Mouse (Mus musculus) megakaryocyte progenitor cell, adult 5-6 weeks (primary cell): ENCODE measurements around the gene Trim80. TPM values are rescaled to one million over a fixed set of nuclear protein-coding genes. Genes with fewer than 3 reads are reported as not detected.
"Not testable (repeated sequence)": the region's sequence is repeated elsewhere in the genome, so short reads cannot be mapped to it uniquely, and the experiment has no call there.

Experiments
- ATAC-seq: replicated peaks from 2 replicates; pipeline ENCODE4 v1.8.0; 2016; ENCODE audit warnings: mild to moderate bottlenecking, moderate TSS enrichment, inconsistent platforms; ENCODE audit not compliant: poor library complexity
- total RNA-seq, 2 experiments: library from RNA; stranded (forward) in 1 of 2; stranded (reverse) in 1 of 2; fragments of 157-497, 149-512 nt in 1 of 2; fragments of 200-1000 nt in 1 of 2; gene quantifications; 2 replicates each; pipeline versions ENCODE4 v1.2.3 to v1.2.4; 2015 to 2017

The Trim80 gene
- total RNA-seq, 2 experiments from 2014 or later, result not detected

GRCm38 (mm10) chr11:115460976-115461375, 20.6 kb downstream of the Trim80 start:
- no peak for ATAC-seq

- ATAC-seq, result no peak
Measured at GRCm38 (mm10) chr11:115461846-115462242, 21.5 kb downstream of the Trim80 start.

- ATAC-seq, result no peak
Measured at GRCm38 (mm10) chr11:115462243-115462891, 22.0 kb downstream of the Trim80 start, which contains the start of gene Slc16a5. Gene Slc16a5, plus strand, starts transcription at chr11:115462474.

GRCm38 (mm10) chr11:115463397-115463796, 23.1 kb downstream of the Trim80 start:
- ATAC-seq, result no peak

GRCm38 (mm10) chr11:115464851-115465250, 24.5 kb downstream of the Trim80 start:
- no peak for ATAC-seq

GRCm38 (mm10) chr11:115467217-115467618, 26.9 kb downstream of the Trim80 start:
- no peak for ATAC-seq

GRCm38 (mm10) chr11:115472183-115472582, 31.8 kb downstream of the Trim80 start:
- ATAC-seq, result no peak

GRCm38 (mm10) chr11:115473626-115474275, 33.4 kb downstream of the Trim80 start:
- peak; percentile 81 for ATAC-seq

- ATAC-seq, result peak; percentile 91
Measured at GRCm38 (mm10) chr11:115475025-115475757, 34.8 kb downstream of the Trim80 start, which contains the start of gene Armc7. Gene Armc7, plus strand, starts transcription at chr11:115475667.

GRCm38 (mm10) chr11:115475758-115476237, 35.5 kb downstream of the Trim80 start:
- peak; percentile 15 for ATAC-seq

GRCm38 (mm10) chr11:115476630-115477029, 36.3 kb downstream of the Trim80 start:
- not testable (repeated sequence) for ATAC-seq

- ATAC-seq, result peak; percentile 23; the same call in 1 of the 2 replicates
Measured at GRCm38 (mm10) chr11:115477388-115477787, 37.0 kb downstream of the Trim80 start.

GRCm38 (mm10) chr11:115478296-115478938, 38.1 kb downstream of the Trim80 start:
- no peak for ATAC-seq

- no peak for ATAC-seq
Measured at GRCm38 (mm10) chr11:115481553-115482259, 41.4 kb downstream of the Trim80 start.

- no peak for ATAC-seq
Measured at GRCm38 (mm10) chr11:115483278-115483677, 42.9 kb downstream of the Trim80 start.

GRCm38 (mm10) chr11:115483726-115484125, 43.4 kb downstream of the Trim80 start:
- peak; percentile 89 for ATAC-seq

- no peak for ATAC-seq
Measured at GRCm38 (mm10) chr11:115485155-115485554, 44.8 kb downstream of the Trim80 start.

GRCm38 (mm10) chr11:115488551-115489104, 48.3 kb downstream of the Trim80 start:
- ATAC-seq, result no peak

- 0 out of 2 replicates have a peak, but pooled peaks have one; percentile 3 for ATAC-seq
Measured at GRCm38 (mm10) chr11:115490441-115491355, 50.4 kb downstream of the Trim80 start.
